Mouse (Mus musculus): ENCODE measurements around the gene Trnp1. TPM values are rescaled to one million over a fixed set of nuclear protein-coding genes. Genes with fewer than 3 reads are reported as not detected.

Gene Trnp1
- polyA plus RNA-seq, 1 experiment from 2014 or later = 1.4 TPM

- H3K27me3 ChIP-seq (ENCODE audit: control insufficient read depth, insufficient read depth, low read length) = no peaks in the 10 kb centered on the region
- whole genome bisulfite sequencing = 81% methylated on average over 1 of the region's 1 CpGs
- no peak for ATAC-seq (ENCODE audit: low FRiP score, low TSS enrichment)
Observed at GRCm38 (mm10) chr4:133460006-133460405, 38.3 kb downstream of the Trnp1 start.

GRCm38 (mm10) chr4:133458044-133458443 lies 40.3 kb downstream of the Trnp1 start:
- Histone ChIP-seq H3K27ac (ENCODE audit: low read depth, low read length) (no peak overlapping the region), H3K4me2 (replicated peaks; ENCODE audit: low read depth, low read length) (no peak overlapping the region), H3K27me3 (ENCODE audit: control insufficient read depth, insufficient read depth, low read length) (no peaks in the 10 kb centered on the region), H3K36me3 (ENCODE audit: control insufficient read depth, insufficient read depth, low read length) (no peaks in the 10 kb centered on the region), H3K9me3 (ENCODE audit: control insufficient read depth, low read length) (no peaks in the 10 kb centered on the region), H3K9ac (ENCODE audit: low read depth, low read length) (no peak overlapping the region), H3K4me3 (ENCODE audit: low read length) (no peak overlapping the region), H3K4me1 (ENCODE audit: control insufficient read depth, insufficient read depth, low read length) (peaks cover 9% of the 10 kb centered on the region)
- ATAC-seq (ENCODE audit: low FRiP score, low TSS enrichment) = no peak
- WGBS = 70% methylated on average over 3 of the region's 3 CpGs

More at GRCm38 (mm10) chr4:133460006-133460405, 38.3 kb downstream of the Trnp1 start:
- Histone ChIP-seq H3K27ac (ENCODE audit: low read depth, low read length) (no peak overlapping the region), H3K9me3 (ENCODE audit: control insufficient read depth, low read length) (no peaks in the 10 kb centered on the region), H3K4me3 (ENCODE audit: low read length) (no peak overlapping the region), H3K36me3 (ENCODE audit: control insufficient read depth, insufficient read depth, low read length) (no peaks in the 10 kb centered on the region), H3K4me1 (ENCODE audit: control insufficient read depth, insufficient read depth, low read length) (peaks cover 11% of the 10 kb centered on the region), H3K9ac (ENCODE audit: low read depth, low read length) (no peak overlapping the region), H3K4me2 (replicated peaks; ENCODE audit: low read depth, low read length) (no peak overlapping the region)

- no peaks in the 10 kb centered on the region for H3K36me3 ChIP-seq (ENCODE audit: control insufficient read depth, insufficient read depth, low read length)
- no peak overlapping the region for H3K27ac ChIP-seq (ENCODE audit: low read depth, low read length)
- 0 out of 2 replicates have a peak, but pooled peaks cover 3% of the 10 kb centered on the region for H3K4me1 ChIP-seq (ENCODE audit: control insufficient read depth, insufficient read depth, low read length)
- H3K4me3 ChIP-seq (ENCODE audit: low read length) = no peak overlapping the region
- H3K27me3 ChIP-seq (ENCODE audit: control insufficient read depth, insufficient read depth, low read length) = no peaks in the 10 kb centered on the region
- no peak for ATAC-seq (ENCODE audit: low FRiP score, low TSS enrichment)
- H3K9ac ChIP-seq (ENCODE audit: low read depth, low read length) = no peak overlapping the region
- no peaks in the 10 kb centered on the region for H3K9me3 ChIP-seq (ENCODE audit: control insufficient read depth, low read length)
- 79% methylated on average over 7 of the region's 7 CpGs for WGBS
- no peak overlapping the region for H3K4me2 ChIP-seq (replicated peaks; ENCODE audit: low read depth, low read length)
Observed at GRCm38 (mm10) chr4:133452433-133452832, 45.9 kb downstream of the Trnp1 start.

DNA sequence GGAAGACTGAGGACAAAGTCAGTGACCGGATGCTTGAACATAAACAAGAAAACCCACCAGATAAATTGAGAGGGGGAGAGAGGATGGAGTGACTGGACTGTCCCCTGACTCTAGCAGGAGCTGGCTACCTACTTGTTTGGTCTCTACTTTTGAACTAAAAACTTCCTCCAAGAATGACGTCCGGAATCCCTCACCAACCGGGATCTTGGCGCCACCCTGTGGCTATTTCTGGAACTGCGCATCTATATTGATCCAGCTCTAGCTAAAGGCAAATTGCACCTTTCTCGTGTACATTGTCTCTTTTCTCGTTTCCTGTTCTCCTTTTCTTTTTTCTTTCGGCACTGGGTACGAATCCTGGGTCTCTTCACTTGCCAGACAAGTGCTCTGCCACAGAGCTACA lies 46.8 kb downstream of the Trnp1 start:
- no peak overlapping the region for H3K4me3 ChIP-seq (ENCODE audit: low read length)
- H3K9ac ChIP-seq (ENCODE audit: low read depth, low read length) = no peak overlapping the region
- ATAC-seq (ENCODE audit: low FRiP score, low TSS enrichment) = no peak
- WGBS = 9% methylated on average over 10 of the region's 10 CpGs
- no peak overlapping the region for H3K27ac ChIP-seq (ENCODE audit: low read depth, low read length)
- H3K4me1 ChIP-seq (ENCODE audit: control insufficient read depth, insufficient read depth, low read length) = 0 out of 2 replicates have a peak, but pooled peaks cover 3% of the 10 kb centered on the region
- H3K36me3 ChIP-seq (ENCODE audit: control insufficient read depth, insufficient read depth, low read length) = no peaks in the 10 kb centered on the region
- H3K9me3 ChIP-seq (ENCODE audit: control insufficient read depth, low read length) = no peaks in the 10 kb centered on the region
- no peaks in the 10 kb centered on the region for H3K27me3 ChIP-seq (ENCODE audit: control insufficient read depth, insufficient read depth, low read length)
- no peak overlapping the region for H3K4me2 ChIP-seq (replicated peaks; ENCODE audit: low read depth, low read length)

GRCm38 (mm10) chr4:133449726-133450125 lies 48.6 kb downstream of the Trnp1 start:
- H3K4me2 ChIP-seq (replicated peaks; ENCODE audit: low read depth, low read length) = no peak overlapping the region
- H3K4me3 ChIP-seq (ENCODE audit: low read length) = no peak overlapping the region
- H3K4me1 ChIP-seq (ENCODE audit: control insufficient read depth, insufficient read depth, low read length) = 0 out of 2 replicates have a peak, but pooled peaks cover 3% of the 10 kb centered on the region
- no peaks in the 10 kb centered on the region for H3K36me3 ChIP-seq (ENCODE audit: control insufficient read depth, insufficient read depth, low read length)
- WGBS = 18% methylated on average over 13 of the region's 13 CpGs
- no peaks in the 10 kb centered on the region for H3K27me3 ChIP-seq (ENCODE audit: control insufficient read depth, insufficient read depth, low read length)
- no peaks in the 10 kb centered on the region for H3K9me3 ChIP-seq (ENCODE audit: control insufficient read depth, low read length)
- no peak overlapping the region for H3K9ac ChIP-seq (ENCODE audit: low read depth, low read length)
- no peak for ATAC-seq (ENCODE audit: low FRiP score, low TSS enrichment)
- H3K27ac ChIP-seq (ENCODE audit: low read depth, low read length) = no peak overlapping the region

GRCm38 (mm10) chr4:133448708-133449388 lies 49.5 kb downstream of the Trnp1 start:
- 69% methylated on average over 8 of the region's 8 CpGs for WGBS
- Histone ChIP-seq H3K4me2 (replicated peaks; ENCODE audit: low read depth, low read length) (no peak overlapping the region), H3K27me3 (ENCODE audit: control insufficient read depth, insufficient read depth, low read length) (no peaks in the 10 kb centered on the region), H3K9ac (ENCODE audit: low read depth, low read length) (no peak overlapping the region), H3K27ac (ENCODE audit: low read depth, low read length) (no peak overlapping the region), H3K4me3 (ENCODE audit: low read length) (no peak overlapping the region), H3K4me1 (ENCODE audit: control insufficient read depth, insufficient read depth, low read length) (0 out of 2 replicates have a peak, but pooled peaks cover 3% of the 10 kb centered on the region), H3K36me3 (ENCODE audit: control insufficient read depth, insufficient read depth, low read length) (no peaks in the 10 kb centered on the region), H3K9me3 (ENCODE audit: control insufficient read depth, low read length) (no peaks in the 10 kb centered on the region)
- no peak for ATAC-seq (ENCODE audit: low FRiP score, low TSS enrichment)

GRCm38 (mm10) chr4:133447967-133448366 lies 50.4 kb downstream of the Trnp1 start:
- no peaks in the 10 kb centered on the region for H3K9me3 ChIP-seq (ENCODE audit: control insufficient read depth, low read length)
- no peak overlapping the region for H3K9ac ChIP-seq (ENCODE audit: low read depth, low read length)
- WGBS = 82% methylated on average over 11 of the region's 11 CpGs
- H3K27me3 ChIP-seq (ENCODE audit: control insufficient read depth, insufficient read depth, low read length) = no peaks in the 10 kb centered on the region
- H3K4me2 ChIP-seq (replicated peaks; ENCODE audit: low read depth, low read length) = no peak overlapping the region
- no peak overlapping the region for H3K4me3 ChIP-seq (ENCODE audit: low read length)
- ATAC-seq (ENCODE audit: low FRiP score, low TSS enrichment) = no peak
- 0 out of 2 replicates have a peak, but pooled peaks cover 3% of the 10 kb centered on the region for H3K4me1 ChIP-seq (ENCODE audit: control insufficient read depth, insufficient read depth, low read length)
- no peaks in the 10 kb centered on the region for H3K36me3 ChIP-seq (ENCODE audit: control insufficient read depth, insufficient read depth, low read length)
- no peak overlapping the region for H3K27ac ChIP-seq (ENCODE audit: low read depth, low read length)

GRCm38 (mm10) chr4:133447366-133447765 lies 51.0 kb downstream of the Trnp1 start:
- no peak overlapping the region for H3K27ac ChIP-seq (ENCODE audit: low read depth, low read length)
- WGBS = 61% methylated on average over 5 of the region's 5 CpGs

GRCm38 (mm10) chr4:133445727-133446126 lies 52.6 kb downstream of the Trnp1 start:
- Histone ChIP-seq H3K4me2 (replicated peaks; ENCODE audit: low read depth, low read length) (no peak overlapping the region), H3K36me3 (ENCODE audit: control insufficient read depth, insufficient read depth, low read length) (no peaks in the 10 kb centered on the region), H3K9me3 (ENCODE audit: control insufficient read depth, low read length) (no peaks in the 10 kb centered on the region), H3K9ac (ENCODE audit: low read depth, low read length) (no peak overlapping the region), H3K4me1 (ENCODE audit: control insufficient read depth, insufficient read depth, low read length) (0 out of 2 replicates have a peak, but pooled peaks cover 3% of the 10 kb centered on the region), H3K27ac (ENCODE audit: low read depth, low read length) (no peak overlapping the region), H3K27me3 (ENCODE audit: control insufficient read depth, insufficient read depth, low read length) (no peaks in the 10 kb centered on the region), H3K4me3 (ENCODE audit: low read length) (no peak overlapping the region)
- 83% methylated on average over 5 of the region's 5 CpGs for WGBS
- ATAC-seq (ENCODE audit: low FRiP score, low TSS enrichment) = no peak

More at GRCm38 (mm10) chr4:133447366-133447765, 51.0 kb downstream of the Trnp1 start:
- no peak overlapping the region for H3K4me3 ChIP-seq (ENCODE audit: low read length)
- no peak overlapping the region for H3K4me2 ChIP-seq (replicated peaks; ENCODE audit: low read depth, low read length)
- no peaks in the 10 kb centered on the region for H3K9me3 ChIP-seq (ENCODE audit: control insufficient read depth, low read length)
- no peak overlapping the region for H3K9ac ChIP-seq (ENCODE audit: low read depth, low read length)
- ATAC-seq (ENCODE audit: low FRiP score, low TSS enrichment) = no peak
- H3K27me3 ChIP-seq (ENCODE audit: control insufficient read depth, insufficient read depth, low read length) = no peaks in the 10 kb centered on the region
- no peaks in the 10 kb centered on the region for H3K36me3 ChIP-seq (ENCODE audit: control insufficient read depth, insufficient read depth, low read length)
- 0 out of 2 replicates have a peak, but pooled peaks cover 3% of the 10 kb centered on the region for H3K4me1 ChIP-seq (ENCODE audit: control insufficient read depth, insufficient read depth, low read length)
